Mouse (Mus musculus) cerebellum, adult 2 months (tissue): ENCODE data around the gene Rreb1. TPM values are rescaled to one million over a fixed set of nuclear protein-coding genes. Genes with fewer than 3 reads are reported as not detected.

Source experiments
- DNase-seq, 2 experiments: peaks; one replicate each; pipeline ENCODE4 v3.0.0; 2021
- H3K27ac ChIP-seq: fragments of 200-500 bp; 2 replicates; pipeline ENCODE4 v1.5.1; 2012; ENCODE audit warnings: low read length, control low read depth, inconsistent platforms; ENCODE audit not compliant: insufficient read depth
- H3K27me3 ChIP-seq: fragments of 200-500 bp; 2 replicates; pipeline ENCODE4 v1.6.1; 2012; ENCODE audit warnings: inconsistent platforms, mild to moderate bottlenecking, low read length, moderate library complexity; ENCODE audit not compliant: control insufficient read depth, insufficient read depth
- H3K4me1 ChIP-seq: fragments of 200-500 bp; 2 replicates; pipeline ENCODE4 v1.6.1; 2011; ENCODE audit warnings: low read length; ENCODE audit not compliant: control insufficient read depth, insufficient read depth
- H3K4me3 ChIP-seq: fragments of 200-500 bp; replicated peaks from 2 replicates; pipeline ENCODE3; 2011; ENCODE audit warnings: mild to moderate bottlenecking, low read depth, low read length, control low read depth; ENCODE audit not compliant: insufficient read depth
- CTCF ChIP-seq: fragments of 200-500 bp; IDR thresholded peaks from 2 replicates; pipeline ENCODE4 v1.5.1; 2011; ENCODE audit warnings: low read depth, mild to moderate bottlenecking, control low read depth, low read length, moderate library complexity, borderline replicate concordance; ENCODE audit not compliant: insufficient read depth
- POLR2A ChIP-seq: fragments of 200-500 bp; IDR thresholded peaks from 2 replicates; pipeline ENCODE4 v1.6.1; 2011; ENCODE audit warnings: low read length, control low read depth, borderline replicate concordance; ENCODE audit not compliant: insufficient read depth
- WGBS: fragments of 180-500 bp; shearing (Covaris S2); methylation state at CpG from one replicate; pipeline ENCODE4 v1.1.7; 2018; 5-methylcytosine and 5-hydroxymethylcytosine counted together
- polyA plus RNA-seq: library from polyadenylated mRNA; depleted of rRNA; stranded (reverse); fragments of >200 nt; gene quantifications from 2 replicates; pipeline ENCODE4 v1.2.3, GENCODE M21; 2012

The Rreb1 gene
- polyA plus RNA-seq, 1 experiment, result 39.2 TPM

DNA sequence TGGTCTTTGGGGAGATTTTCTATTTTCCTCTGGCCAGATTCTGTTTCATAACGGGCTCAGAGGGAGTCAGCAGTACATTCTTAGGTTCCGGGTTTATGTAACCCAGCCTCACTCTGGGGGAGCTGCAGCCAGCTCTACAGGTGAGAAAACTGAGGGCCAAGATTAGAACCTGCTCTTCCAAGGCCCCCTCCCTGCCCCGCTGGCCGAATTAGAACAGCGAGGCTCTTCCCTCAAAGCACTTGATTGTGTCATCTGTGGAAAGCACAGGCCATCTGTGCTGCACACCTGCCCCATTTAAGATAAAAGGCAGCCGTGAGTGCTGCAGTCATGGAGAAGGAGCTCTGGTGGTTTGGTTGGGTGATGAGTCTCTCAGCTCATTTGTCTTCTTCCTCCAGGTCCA, 130.3 kb downstream of the Rreb1 start:
- no peak overlapping the region for H3K27ac ChIP-seq
- H3K4me3 ChIP-seq, result no peak overlapping the region
- peak; percentile 39 to 60 for DNase-seq
- H3K27me3 ChIP-seq, result no peaks in the 10 kb centered on the region
- H3K4me1 ChIP-seq, result peaks cover 8% of the 10 kb centered on the region; the same call in 1 of the 2 replicates
- 34% methylated on average over 6 of the region's 6 CpGs for WGBS
- TF ChIP-seq CTCF (no peak), POLR2A (no peak)

- Histone ChIP-seq H3K27ac (no peak overlapping the region), H3K4me3 (no peak overlapping the region), H3K27me3 (no peaks in the 10 kb centered on the region), H3K4me1 (peaks cover 8% of the 10 kb centered on the region; the same call in 1 of the 2 replicates)
- TF ChIP-seq CTCF (no peak), POLR2A (no peak)
- 75% methylated on average over 2 of the region's 2 CpGs for WGBS
- DNase-seq, result no peak
Observed at GRCm38 (mm10) chr13:37909225-37909624, 131.0 kb downstream of the Rreb1 start.

DNA sequence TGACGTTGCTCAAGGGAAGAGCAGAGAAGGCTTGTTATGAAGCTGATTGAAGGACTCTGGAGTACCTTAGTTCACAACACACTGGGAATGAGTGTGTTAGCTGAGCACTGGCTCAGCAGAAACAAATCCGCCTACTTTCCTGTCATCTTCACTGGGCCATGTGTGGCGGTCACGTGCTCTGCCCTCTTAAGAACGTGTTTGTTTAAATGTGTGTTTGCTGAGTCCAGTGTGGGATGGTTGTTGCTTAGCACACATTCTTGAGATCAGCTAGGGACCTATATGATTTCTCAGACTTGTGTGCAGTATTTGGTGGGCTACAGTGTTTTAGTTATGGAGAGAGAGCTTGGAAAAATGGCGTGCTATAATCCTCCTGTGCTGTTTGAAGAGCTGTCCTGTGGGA, 133.8 kb downstream of the Rreb1 start:
- DNase-seq, result no peak
- Histone ChIP-seq H3K4me1 (peaks cover 8% of the 10 kb centered on the region; the same call in 1 of the 2 replicates), H3K27ac (no peak overlapping the region), H3K4me3 (no peak overlapping the region), H3K27me3 (no peaks in the 10 kb centered on the region; the same call in 1 of the 2 replicates)
- TF ChIP-seq CTCF, result no peak
- no peak for TF ChIP-seq POLR2A
- WGBS, result 83% methylated on average over 6 of the region's 6 CpGs

DNA sequence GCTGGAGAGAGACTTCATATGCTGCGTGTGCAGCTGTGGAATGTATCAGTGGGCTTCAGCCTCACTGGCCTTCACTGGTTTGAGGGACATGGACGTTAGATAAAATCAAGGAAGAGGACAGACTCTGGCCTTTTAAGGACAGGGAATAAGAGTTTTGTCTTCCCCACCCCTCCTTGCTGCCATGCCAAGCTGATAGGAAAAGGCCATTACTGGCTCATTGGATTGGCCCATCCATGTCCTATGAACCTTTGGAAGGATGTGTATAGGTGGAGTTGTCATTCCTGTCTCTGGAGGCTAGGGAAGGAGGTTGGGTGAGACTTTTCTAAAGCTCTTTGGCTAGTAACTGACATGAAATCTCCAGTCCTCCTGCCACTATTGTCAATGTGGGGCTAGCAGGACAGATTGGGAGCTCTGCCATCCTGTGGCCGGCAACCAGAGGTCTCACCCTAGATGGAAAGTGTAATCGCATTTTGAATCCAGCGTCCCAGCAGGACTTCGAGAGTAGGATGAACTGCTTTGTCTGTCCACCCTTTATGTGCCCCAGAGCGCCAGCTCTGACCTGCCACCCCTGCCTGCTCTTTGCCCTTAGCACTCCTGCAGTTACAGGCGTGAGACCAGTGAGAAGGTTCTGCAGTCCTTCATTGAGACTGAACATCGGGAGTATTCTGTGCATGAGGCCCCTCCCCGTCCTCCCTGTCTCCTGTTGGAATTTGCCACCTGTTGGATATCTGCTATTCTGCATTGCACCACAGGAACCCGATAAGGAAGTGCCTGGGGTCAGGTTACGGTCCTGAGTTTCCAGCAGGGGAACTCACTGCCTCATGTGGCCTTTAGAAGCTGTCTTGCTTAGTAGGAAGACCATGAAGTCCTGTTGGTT, 134.6 kb downstream of the Rreb1 start:
- Histone ChIP-seq H3K27ac (no peak overlapping the region), H3K4me3 (no peak overlapping the region), H3K27me3 (no peaks in the 10 kb centered on the region; the same call in 1 of the 2 replicates), H3K4me1 (peaks cover 8% of the 10 kb centered on the region; the same call in 1 of the 2 replicates)
- no peak for DNase-seq
- 57% methylated on average over 12 of the region's 12 CpGs for WGBS
- TF ChIP-seq POLR2A (no peak), CTCF (no peak)

DNA sequence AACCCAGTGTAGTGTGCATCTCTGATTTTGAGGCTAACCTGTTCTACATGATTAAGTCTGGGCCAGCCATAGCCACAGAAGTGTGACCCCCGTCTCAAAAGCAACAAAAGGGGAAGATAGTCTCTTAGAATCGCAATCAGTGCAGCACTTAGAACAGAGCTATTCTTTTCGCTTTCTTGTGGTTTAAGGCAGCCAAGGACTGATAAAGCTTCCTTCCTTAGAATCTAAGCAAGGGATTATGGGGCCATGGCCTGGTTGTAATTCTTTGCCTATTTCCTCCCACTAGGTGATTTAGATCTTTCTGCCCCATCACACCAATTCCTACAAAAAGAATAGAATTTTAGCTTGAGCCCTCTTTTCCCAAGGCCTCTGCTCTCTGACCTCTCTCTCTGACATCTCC, 135.8 kb downstream of the Rreb1 start:
- H3K4me3 ChIP-seq, result no peak overlapping the region
- H3K27me3 ChIP-seq, result no peaks in the 10 kb centered on the region; the same call in 1 of the 2 replicates
- H3K27ac ChIP-seq, result no peak overlapping the region
- H3K4me1 ChIP-seq, result 0 out of 2 replicates have a peak, but pooled peaks cover 2% of the 10 kb centered on the region
- 84% methylated on average over 3 of the region's 3 CpGs for WGBS
- TF ChIP-seq CTCF (no peak), POLR2A (no peak)
- DNase-seq, result no peak

GRCm38 (mm10) chr13:37918336-37919261, 140.4 kb downstream of the Rreb1 start:
- no peak overlapping the region for H3K27ac ChIP-seq
- WGBS, result 70% methylated on average over 15 of the region's 15 CpGs
- H3K27me3 ChIP-seq, result no peaks in the 10 kb centered on the region; the same call in 1 of the 2 replicates
- TF ChIP-seq CTCF (no peak), POLR2A (no peak)
- no peak overlapping the region for H3K4me3 ChIP-seq
- DNase-seq, result no peak
- no peaks in the 10 kb centered on the region for H3K4me1 ChIP-seq

DNA sequence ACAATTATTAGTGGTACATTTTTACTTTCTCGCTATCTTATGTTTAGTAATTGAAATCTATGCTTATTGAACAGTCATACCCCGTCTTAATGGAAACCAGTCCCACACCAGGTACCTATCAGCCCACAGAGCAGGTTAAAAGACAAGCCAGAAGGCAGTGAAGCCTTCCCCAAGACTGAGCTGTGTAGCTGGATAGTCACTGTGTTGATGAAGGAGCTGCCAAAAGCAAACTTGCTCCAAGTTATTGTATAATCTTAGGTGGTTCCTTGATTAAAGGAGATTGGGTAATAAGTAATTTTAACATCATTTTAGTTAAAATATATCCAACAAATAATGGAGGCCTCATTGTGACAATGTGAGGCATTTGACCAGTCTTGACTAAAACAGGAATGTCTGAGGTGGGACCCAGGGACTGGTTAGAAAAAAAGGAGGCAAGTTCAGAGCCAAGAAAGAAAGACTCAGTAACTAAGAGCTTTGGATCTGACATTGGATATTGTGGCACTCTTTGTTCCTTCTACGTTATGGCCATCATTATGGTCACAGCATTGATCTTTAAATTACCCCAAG, 141.6 kb downstream of the Rreb1 start:
- Histone ChIP-seq H3K4me1 (no peaks in the 10 kb centered on the region), H3K27me3 (no peaks in the 10 kb centered on the region), H3K27ac (no peak overlapping the region), H3K4me3 (no peak overlapping the region)
- no peak for TF ChIP-seq POLR2A
- DNase-seq, result no peak
- 96% methylated on average over 3 of the region's 3 CpGs for WGBS
